Mouse (Mus musculus) stomach, embryonic 14.5 days (tissue): ENCODE results near the gene Crip2. TPM values are rescaled to one million over a fixed set of nuclear protein-coding genes. Genes with fewer than 3 reads are reported as not detected.

Source experiments
- ATAC-seq: fragments of 200-750 bp; cut with Nextera tagmentation; 2 replicates; pipeline ENCODE4 v1.8.0; 2017; ENCODE audit warnings: low read depth, moderate TSS enrichment; ENCODE audit not compliant: insufficient number of reproducible peaks, insufficient read depth, low FRiP score
- H3K27ac ChIP-seq: fragments of 300-500 bp; sonication (generic); 2 replicates; pipeline ENCODE4 v1.5.1; 2014; ENCODE audit warnings: mild to moderate bottlenecking, low read length, moderate library complexity, mixed read lengths
- H3K27me3 ChIP-seq: fragments of 300-500 bp; sonication (generic); 2 replicates; pipeline ENCODE4 v1.6.1; 2014; ENCODE audit warnings: low read length, control low read depth, mixed read lengths; ENCODE audit not compliant: control insufficient read depth, insufficient read depth
- H3K36me3 ChIP-seq: fragments of 300-500 bp; sonication (generic); 2 replicates; pipeline ENCODE4 v1.6.1; 2014; ENCODE audit warnings: mild to moderate bottlenecking, control low read depth, low read length, moderate library complexity, mixed read lengths; ENCODE audit not compliant: control insufficient read depth, insufficient read depth
- H3K4me1 ChIP-seq: fragments of 300-500 bp; sonication (generic); 2 replicates; pipeline ENCODE4 v1.6.1; 2014; ENCODE audit warnings: low read length, control low read depth, mixed read lengths; ENCODE audit not compliant: control insufficient read depth, insufficient read depth
- H3K4me2 ChIP-seq: fragments of 300-500 bp; sonication (generic); replicated peaks from 2 replicates; pipeline ENCODE4 v1.6.1; 2014; ENCODE audit warnings: low read depth, low read length, control low read depth
- H3K4me3 ChIP-seq: fragments of 300-500 bp; sonication (generic); 2 replicates; pipeline ENCODE4 v1.5.1; 2014; ENCODE audit warnings: low read depth, low read length, control low read depth
- H3K9ac ChIP-seq: fragments of 300-500 bp; sonication (generic); replicated peaks from 2 replicates; pipeline ENCODE4 v1.6.1; 2014; ENCODE audit warnings: low read depth, mild to moderate bottlenecking, control low read depth, low read length, moderate library complexity, mixed read lengths
- H3K9me3 ChIP-seq: fragments of 300-500 bp; sonication (generic); 2 replicates; pipeline ENCODE4 v1.6.1; 2016; ENCODE audit warnings: low read depth, low read length, control low read depth; ENCODE audit not compliant: control insufficient read depth
- WGBS: fragments of 180-500 bp; shearing (Covaris S2); extraction: QIAGEN DNeasy Blood & Tissue Kit; methylation state at CpG from one replicate; pipeline ENCODE4 v1.1.7; 2014; 5-methylcytosine and 5-hydroxymethylcytosine counted together
- polyA plus RNA-seq: library from polyadenylated mRNA; unstranded; fragments of >200 nt; fragmentation: Nextera tagmentation; extraction: Ambion mirVana; gene quantifications from 2 replicates; pipeline ENCODE4 v1.2.1, GENCODE M21; 2014

Crip2 gene
- polyA plus RNA-seq, 1 experiment from 2014 or later, result 124 TPM

- no peak overlapping the region for H3K9ac ChIP-seq
- H3K27me3 ChIP-seq, result 0 out of 2 replicates have a peak, but pooled peaks cover 3% of the 10 kb centered on the region
- ATAC-seq, result no peak
- no peaks in the 10 kb centered on the region for H3K9me3 ChIP-seq
- no peaks in the 10 kb centered on the region for H3K36me3 ChIP-seq
- peaks cover 20% of the 10 kb centered on the region for H3K4me1 ChIP-seq
- no peak overlapping the region for H3K4me3 ChIP-seq
- 40% methylated on average over 16 of the region's 16 CpGs for WGBS
- no peak overlapping the region for H3K4me2 ChIP-seq
- no peak overlapping the region for H3K27ac ChIP-seq
Measured at GRCm38 (mm10) chr12:113148381-113149035, 8.5 kb downstream of the Crip2 start.

GRCm38 (mm10) chr12:113149341-113149740 lies 9.3 kb downstream of the Crip2 start:
- Histone ChIP-seq H3K4me3 (no peak overlapping the region), H3K9ac (no peak overlapping the region), H3K4me2 (no peak overlapping the region), H3K27ac (no peak overlapping the region), H3K9me3 (no peaks in the 10 kb centered on the region), H3K36me3 (no peaks in the 10 kb centered on the region), H3K27me3 (0 out of 2 replicates have a peak, but pooled peaks cover 3% of the 10 kb centered on the region), H3K4me1 (peaks cover 20% of the 10 kb centered on the region)
- no peak for ATAC-seq
- WGBS, result 69% methylated on average over 4 of the region's 4 CpGs

DNA sequence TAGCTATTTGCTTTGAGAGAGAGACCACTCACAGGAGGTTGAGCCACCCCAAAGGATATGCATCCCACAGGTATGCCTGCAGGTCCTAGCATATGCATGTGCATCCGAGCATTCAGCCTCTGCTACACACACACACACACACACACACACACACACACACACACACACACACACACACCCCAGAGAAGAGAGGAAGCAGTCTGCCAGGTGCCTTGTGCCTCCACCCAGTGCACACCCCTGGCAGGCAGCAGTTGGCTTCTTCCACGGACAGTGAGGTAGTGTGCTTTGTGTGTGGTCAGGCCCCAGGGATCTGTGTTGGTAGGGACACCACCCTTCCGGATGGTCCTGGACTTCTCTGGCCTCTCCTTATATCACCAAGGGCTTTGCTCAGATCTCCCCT lies 9.9 kb downstream of the Crip2 start:
- Histone ChIP-seq H3K9ac (no peak overlapping the region), H3K27me3 (0 out of 2 replicates have a peak, but pooled peaks cover 3% of the 10 kb centered on the region), H3K36me3 (no peaks in the 10 kb centered on the region), H3K4me3 (no peak overlapping the region), H3K27ac (no peak overlapping the region), H3K4me2 (no peak overlapping the region), H3K4me1 (peaks cover 20% of the 10 kb centered on the region), H3K9me3 (no peaks in the 10 kb centered on the region)
- WGBS, result 77% methylated on average over 3 of the region's 3 CpGs
- ATAC-seq, result no peak

DNA sequence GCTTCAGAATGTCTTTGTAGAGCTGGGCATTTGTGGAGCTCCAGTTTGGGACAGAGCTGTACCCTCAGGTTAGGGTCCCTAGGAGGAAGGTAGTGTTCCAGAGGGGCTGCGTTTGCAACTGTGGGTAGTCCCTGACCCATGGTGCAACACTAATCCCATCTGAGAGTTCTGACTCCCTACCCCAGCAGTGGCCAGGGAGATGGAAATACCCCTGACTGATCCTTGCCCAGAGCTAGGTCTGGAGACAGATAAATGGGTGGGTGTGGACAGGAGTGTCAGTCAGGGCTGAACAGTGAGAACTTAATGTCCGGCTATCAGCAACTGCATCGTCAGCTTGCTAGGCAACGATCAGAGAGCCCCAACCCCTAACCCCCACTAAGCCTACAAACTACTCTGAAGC lies 10.6 kb downstream of the Crip2 start:
- ATAC-seq, result no peak
- Histone ChIP-seq H3K4me3 (no peak overlapping the region), H3K36me3 (no peaks in the 10 kb centered on the region), H3K9me3 (no peaks in the 10 kb centered on the region), H3K4me1 (peaks cover 20% of the 10 kb centered on the region), H3K4me2 (no peak overlapping the region), H3K27ac (no peak overlapping the region), H3K9ac (no peak overlapping the region), H3K27me3 (0 out of 2 replicates have a peak, but pooled peaks cover 3% of the 10 kb centered on the region)
- WGBS, result 75% methylated on average over 4 of the region's 4 CpGs

DNA sequence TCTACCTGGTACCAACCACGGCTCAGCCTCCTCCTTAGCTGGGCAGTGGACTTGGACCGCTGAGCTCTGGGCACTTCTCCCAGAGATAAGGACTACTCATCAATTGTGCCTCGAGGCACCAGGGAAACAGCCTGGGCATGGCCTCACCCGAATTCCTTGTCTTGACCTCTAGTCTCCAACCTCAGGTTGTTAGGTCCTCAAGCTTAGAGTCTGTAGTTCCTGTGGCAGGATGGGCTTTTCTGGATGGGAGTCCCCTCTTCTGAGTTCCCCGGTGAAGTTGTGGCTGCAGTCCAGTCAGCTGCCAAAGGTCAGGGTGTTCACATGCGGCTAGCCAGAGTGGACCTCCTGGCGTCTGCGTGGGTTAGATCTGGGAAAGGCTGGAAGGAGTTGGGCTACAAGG lies 11.0 kb downstream of the Crip2 start:
- H3K27ac ChIP-seq, result no peak overlapping the region
- 65% methylated on average over 8 of the region's 8 CpGs for WGBS
- peaks cover 20% of the 10 kb centered on the region for H3K4me1 ChIP-seq
- H3K4me3 ChIP-seq, result no peak overlapping the region
- H3K9me3 ChIP-seq, result no peaks in the 10 kb centered on the region
- H3K36me3 ChIP-seq, result no peaks in the 10 kb centered on the region
- H3K27me3 ChIP-seq, result 0 out of 2 replicates have a peak, but pooled peaks cover 3% of the 10 kb centered on the region
- H3K4me2 ChIP-seq, result 0 out of 2 replicates have a peak overlapping the region, but pooled peaks have one; percentile 79
- no peak overlapping the region for H3K9ac ChIP-seq
- ATAC-seq, result no peak

GRCm38 (mm10) chr12:113151661-113152271 lies 11.7 kb downstream of the Crip2 start:
- Histone ChIP-seq H3K9me3 (no peaks in the 10 kb centered on the region), H3K4me1 (peaks cover 17% of the 10 kb centered on the region), H3K4me3 (peak overlapping the region; percentile 40), H3K36me3 (no peaks in the 10 kb centered on the region), H3K9ac (peak overlapping the region; percentile 25; the same call in 1 of the 2 replicates), H3K27ac (no peak overlapping the region), H3K4me2 (peak overlapping the region; percentile 79), H3K27me3 (0 out of 2 replicates have a peak, but pooled peaks cover 3% of the 10 kb centered on the region)
- 2% methylated on average over 36 of the region's 36 CpGs for WGBS
- no peak for ATAC-seq

- Histone ChIP-seq H3K9ac (0 out of 2 replicates have a peak overlapping the region, but pooled peaks have one; percentile 25), H3K4me1 (peaks cover 17% of the 10 kb centered on the region), H3K27ac (no peak overlapping the region), H3K9me3 (no peaks in the 10 kb centered on the region), H3K36me3 (no peaks in the 10 kb centered on the region), H3K4me2 (peak overlapping the region; percentile 79), H3K4me3 (peak overlapping the region; percentile 40), H3K27me3 (0 out of 2 replicates have a peak, but pooled peaks cover 3% of the 10 kb centered on the region)
- 18% methylated on average over 19 of the region's 19 CpGs for WGBS
- ATAC-seq, result no peak
Measured at GRCm38 (mm10) chr12:113152272-113152661, 12.2 kb downstream of the Crip2 start.

DNA sequence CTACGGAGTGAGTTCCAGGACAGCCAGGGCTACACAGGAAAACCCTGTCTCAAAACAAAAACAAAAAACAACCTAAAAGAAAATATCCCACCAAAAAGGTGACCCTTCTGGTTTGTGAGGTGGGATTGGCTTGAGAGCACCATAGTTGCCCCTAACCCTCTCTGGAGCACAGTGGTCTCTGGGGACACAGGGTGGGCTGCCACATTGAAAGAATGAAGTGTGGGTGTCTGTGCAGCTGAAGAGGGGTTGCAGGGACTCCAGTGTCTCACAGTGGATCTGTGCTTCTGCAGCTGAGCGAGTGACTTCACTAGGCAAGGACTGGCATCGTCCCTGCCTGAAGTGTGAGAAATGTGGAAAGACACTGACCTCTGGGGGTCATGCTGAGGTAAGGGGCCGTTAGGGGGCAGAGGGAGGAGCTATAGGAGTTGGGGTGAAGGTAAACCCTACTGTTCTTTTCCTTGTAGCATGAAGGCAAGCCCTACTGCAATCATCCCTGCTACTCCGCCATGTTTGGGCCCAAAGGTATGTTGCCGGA lies 13.0 kb downstream of the Crip2 start:
- Histone ChIP-seq H3K9ac (no peak overlapping the region), H3K27me3 (0 out of 2 replicates have a peak, but pooled peaks cover 3% of the 10 kb centered on the region), H3K27ac (no peak overlapping the region), H3K4me2 (0 out of 2 replicates have a peak overlapping the region, but pooled peaks have one; percentile 79), H3K4me3 (no peak overlapping the region), H3K4me1 (peaks cover 17% of the 10 kb centered on the region), H3K36me3 (no peaks in the 10 kb centered on the region), H3K9me3 (no peaks in the 10 kb centered on the region)
- 82% methylated on average over 6 of the region's 6 CpGs for WGBS
- no peak for ATAC-seq
